Mouse (Mus musculus) effector memory CD4-positive, alpha-beta T cell, adult 5 months (primary cell): ENCODE measurements around the gene Mkrn2os. TPM values are rescaled to one million over a fixed set of nuclear protein-coding genes. Genes with fewer than 3 reads are reported as not detected.

Experiments used
- polyA plus RNA-seq: library from polyadenylated mRNA; unstranded; fragments of 100-300 nt; shearing (Covaris generic); gene quantifications from one replicate; pipeline ENCODE4 v1.2.1, GENCODE M21; 2017

The Mkrn2os gene
- not detected for polyA plus RNA-seq

GRCm38 (mm10) chr6:115592458-115592857, at the start of gene Mkrn2os:
Mkrn2os (minus strand) TSS chr6:115592576.

DNA sequence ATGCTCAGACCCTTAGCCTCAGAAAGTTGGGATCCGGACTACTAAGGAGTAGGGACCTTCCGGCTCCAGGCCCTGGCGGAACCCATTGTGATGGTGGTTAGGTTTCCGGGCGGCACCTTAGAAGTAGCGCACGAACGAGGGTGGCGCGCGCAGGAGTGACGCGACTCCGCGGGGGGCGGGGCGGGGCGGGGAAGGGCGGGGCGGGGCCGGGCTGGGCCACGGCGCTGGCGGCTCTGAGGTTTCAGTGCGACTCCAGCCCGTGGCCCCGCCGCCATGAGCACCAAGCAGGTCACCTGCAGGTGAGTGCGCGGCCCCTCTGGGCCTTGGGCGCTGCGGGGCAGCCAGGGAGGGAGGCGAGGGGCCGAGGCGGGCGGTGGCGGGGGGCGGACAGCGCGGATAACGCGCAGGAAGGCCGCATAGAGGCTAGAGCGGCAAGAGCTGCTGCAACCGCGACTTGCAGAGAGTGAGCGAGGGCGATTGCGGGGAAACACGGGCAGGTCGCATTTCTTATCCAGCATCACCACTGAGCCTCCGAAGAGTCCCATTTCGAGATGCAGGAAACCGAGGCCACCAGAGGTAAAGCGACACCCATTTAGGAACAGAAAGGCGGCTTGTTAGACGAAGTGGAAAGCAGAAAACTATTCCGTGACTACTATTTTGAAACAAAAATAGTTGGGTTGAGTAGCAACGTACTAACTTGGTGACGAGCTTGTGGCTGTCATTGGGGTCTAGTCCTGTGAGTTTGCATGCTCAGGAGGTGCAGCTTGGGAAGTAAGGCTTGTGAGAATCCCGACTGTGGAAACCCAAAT, 9.5 kb upstream of the Mkrn2os start, which contains the start of gene Mkrn2:
TSS of gene Mkrn2 (plus strand) at position 188 of the 809 bp plus-strand sequence.

DNA sequence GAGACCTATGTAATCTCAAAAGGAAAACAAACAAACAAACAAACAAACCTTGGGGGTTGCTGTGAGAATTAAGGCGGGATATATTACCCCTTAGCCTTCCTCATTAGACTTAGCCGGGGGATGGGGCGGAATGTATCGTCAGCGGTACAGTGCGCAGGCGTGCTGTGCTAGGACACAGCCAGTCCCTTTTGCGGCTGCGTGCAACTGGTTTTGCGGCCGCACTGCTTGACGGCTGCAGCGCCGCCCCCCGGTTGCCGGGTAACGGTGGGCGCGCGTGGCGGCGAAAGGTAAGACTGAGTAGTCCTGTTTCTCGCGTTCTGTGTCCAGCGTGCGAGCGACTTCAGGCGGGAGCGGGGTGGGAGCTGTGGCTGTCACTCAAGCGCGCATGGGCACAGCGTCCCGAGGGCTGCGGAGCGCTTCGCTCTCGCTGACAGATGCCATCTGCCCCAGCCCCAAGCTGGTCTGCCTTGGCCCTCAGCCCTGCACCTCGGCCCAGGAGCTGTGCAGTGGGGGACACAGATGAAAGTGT, 47.9 kb downstream of the Mkrn2os start, which contains the start of gene Tsen2:
TSS of gene Tsen2 (plus strand) at position 223 of the 529 bp plus-strand sequence.

Other genes with a start within 250 kb of the Mkrn2os start
- not detected for gene Pparg, start 231.6 kb downstream of the Mkrn2os start, polyA plus RNA-seq
- 8.7 TPM for gene Tsen2, start 47.9 kb downstream of the Mkrn2os start, polyA plus RNA-seq
- gene Mkrn2, start 9.3 kb upstream of the Mkrn2os start, polyA plus RNA-seq = 36.5 TPM
- 222 TPM for gene Raf1, start 84.1 kb upstream of the Mkrn2os start, polyA plus RNA-seq
- not detected for gene Tmem40, start 169.8 kb upstream of the Mkrn2os start, polyA plus RNA-seq
- 4.4 TPM for gene Cand2, start 182.0 kb upstream of the Mkrn2os start, polyA plus RNA-seq
- 3,175 TPM for gene Rpl32, start 216.2 kb upstream of the Mkrn2os start, polyA plus RNA-seq
- gene Efcab12, start 245.8 kb upstream of the Mkrn2os start, polyA plus RNA-seq = not detected